Mouse (Mus musculus): ENCODE measurements around the gene Msantd2.

DNA sequence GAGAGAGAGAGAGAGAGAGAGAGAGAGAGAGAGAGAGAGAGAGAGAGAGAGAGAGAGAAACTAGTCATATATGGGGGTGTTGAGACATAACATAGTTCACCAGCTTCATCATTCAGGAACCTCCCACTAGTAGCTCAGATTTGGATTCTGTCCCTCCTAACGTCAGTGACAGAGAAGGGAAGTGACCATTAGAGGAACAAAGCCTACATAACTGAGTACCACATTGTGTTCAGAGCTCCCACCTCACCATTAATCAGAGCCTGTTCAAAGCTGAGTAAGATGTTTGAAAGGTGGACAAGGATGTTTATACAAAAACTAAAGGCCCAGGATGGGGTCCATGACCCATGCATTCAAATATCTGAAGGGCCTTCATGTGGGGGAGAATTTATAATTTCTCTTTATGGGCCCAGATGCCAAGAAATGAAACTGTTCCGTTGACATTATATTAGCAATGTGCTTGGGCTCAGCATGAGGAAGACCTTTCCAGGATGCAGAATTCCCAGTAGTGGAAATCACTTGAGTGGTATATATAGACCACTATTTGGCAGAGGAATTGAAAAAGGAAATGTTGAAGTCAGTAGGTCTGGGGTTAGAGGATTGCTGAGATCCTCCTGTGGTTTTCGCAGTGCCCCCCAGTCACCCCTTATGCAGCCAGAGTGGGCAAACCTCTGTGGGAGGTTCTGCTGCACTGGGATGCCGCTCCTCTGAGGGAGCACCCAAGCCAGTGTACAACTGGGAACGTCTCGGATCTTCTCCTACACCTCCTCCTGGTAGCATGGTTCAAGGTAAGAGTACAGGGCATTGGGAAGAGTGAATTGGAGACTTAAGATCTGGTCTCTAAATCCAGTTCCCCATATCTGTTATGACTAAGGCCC is 51.8 kb downstream of the Msantd2 start:
- TF ChIP-seq POLR2A (IDR thresholded peaks at IDR 0.05; ENCODE audit: borderline replicate concordance, extremely low read depth, low read depth, low read length) (no peak), CTCF (IDR thresholded peaks at IDR 0.05; ENCODE audit: insufficient read depth, low read length) (no peak)
